Mouse (Mus musculus) bone marrow macrophage, adult 2 months (primary cell): ENCODE results near the gene Ndc1.
A peak's percentile ranks its signal among the peaks of the same experiment; 100 is the strongest.

ENCODE experiments used
- CTCF ChIP-seq: IDR thresholded peaks from 2 replicates; pipeline ENCODE4 v1.5.1; 2012; ENCODE audit warnings: low read depth, mild to moderate bottlenecking, low read length, moderate library complexity
- POLR2A ChIP-seq: IDR thresholded peaks from 2 replicates; pipeline ENCODE4 v1.6.1; 2012; ENCODE audit warnings: mild to moderate bottlenecking, low read depth, low read length, borderline replicate concordance

- TF ChIP-seq POLR2A (no peak), CTCF (peak; percentile 43; the same call in 1 of the 2 replicates)
Observed at GRCm38 (mm10) chr4:107363573-107363972, 4.0 kb upstream of the Ndc1 start.
